Mouse (Mus musculus) liver, embryonic 16.5 days (tissue): ENCODE measurements at regions not wholly inside any gene's neighbourhood (a gene's known extent, or its start where the extent isn't known, plus 50 kb on each side); places are given as distances from the start of the nearest gene placed in this dataset.

Source experiments
- ATAC-seq: fragments of 200-750 bp; cut with Nextera tagmentation; 2 replicates; pipeline ENCODE4 v1.8.0; 2017; ENCODE audit warnings: low read depth, mild to moderate bottlenecking, moderate number of reproducible peaks, moderate library complexity
- H3K27ac ChIP-seq: fragments of 300-500 bp; sonication (generic); 2 replicates; pipeline ENCODE4 v1.5.1; 2014; ENCODE audit warnings: mild to moderate bottlenecking, low read length
- H3K27me3 ChIP-seq: fragments of 300-500 bp; sonication (generic); 2 replicates; pipeline ENCODE4 v1.6.1; 2014; ENCODE audit warnings: low read depth, low read length, mixed read lengths; ENCODE audit not compliant: control insufficient read depth, insufficient read depth
- H3K36me3 ChIP-seq: fragments of 300-500 bp; sonication (generic); 2 replicates; pipeline ENCODE4 v1.6.1; 2014; ENCODE audit warnings: mild to moderate bottlenecking; ENCODE audit not compliant: control insufficient read depth, insufficient read depth
- H3K4me1 ChIP-seq: fragments of 300-500 bp; sonication (generic); 2 replicates; pipeline ENCODE4 v1.6.1; 2014; ENCODE audit warnings: low read depth, low read length, mixed read lengths; ENCODE audit not compliant: control insufficient read depth
- H3K4me2 ChIP-seq: fragments of 300-500 bp; sonication (generic); 2 replicates; pipeline ENCODE4 v1.6.1; 2014; ENCODE audit warnings: low read depth, low read length, mixed read lengths
- H3K4me3 ChIP-seq: fragments of 300-500 bp; sonication (generic); 2 replicates; pipeline ENCODE4 v1.5.1; 2014; ENCODE audit warnings: low read depth, mild to moderate bottlenecking, low read length
- H3K9ac ChIP-seq: fragments of 300-500 bp; sonication (generic); 2 replicates; pipeline ENCODE4 v1.6.1; 2014; ENCODE audit warnings: low read depth, low read length
- H3K9me3 ChIP-seq: fragments of 300-500 bp; sonication (generic); replicated peaks from 2 replicates; pipeline ENCODE4 v1.6.1; 2016; ENCODE audit warnings: low read length; ENCODE audit not compliant: control insufficient read depth
- WGBS: fragments of 180-500 bp; shearing (Covaris S2); extraction: QIAGEN DNeasy Blood & Tissue Kit; methylation state at CpG from one replicate; pipeline ENCODE4 v1.1.7; 2014; ENCODE audit not compliant: insufficient replicate concordance; 5-methylcytosine and 5-hydroxymethylcytosine counted together

DNA sequence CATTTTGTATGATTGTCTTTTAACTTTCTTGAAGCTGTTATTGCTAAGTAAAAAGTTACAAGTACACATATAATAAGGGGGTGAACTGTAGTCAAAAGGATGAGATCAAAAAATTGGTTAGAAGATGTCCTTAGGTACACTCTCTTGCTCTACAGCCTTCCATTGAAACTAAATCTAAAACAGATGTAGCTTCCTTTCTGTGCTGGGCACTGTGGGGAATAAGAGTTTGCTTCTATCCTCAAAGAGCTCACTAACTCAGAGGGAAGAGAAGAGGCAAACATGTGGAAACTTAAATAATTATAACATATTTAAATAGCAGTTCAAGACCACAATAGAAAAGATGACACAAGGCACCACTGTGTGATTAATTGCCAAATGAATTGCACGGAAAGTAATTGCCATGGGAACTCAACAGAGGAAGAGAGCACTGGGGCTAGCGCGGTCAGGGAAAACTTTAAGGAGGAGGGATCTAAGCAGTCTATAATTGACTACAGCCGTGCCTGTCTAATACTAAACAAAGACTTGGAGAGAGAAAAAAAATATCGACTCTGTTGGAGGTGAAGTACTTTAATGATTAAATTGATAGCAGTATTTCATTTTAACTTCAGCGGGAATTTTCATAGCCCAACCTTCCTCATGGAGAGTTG is 57.9 kb upstream of the Ammecr1 start:
- no peak for ATAC-seq
- no peak overlapping the region for H3K27ac ChIP-seq
- no peaks in the 10 kb centered on the region for H3K4me1 ChIP-seq
- no peaks in the 10 kb centered on the region for H3K9me3 ChIP-seq
- H3K9ac ChIP-seq = no peak overlapping the region
- no peak overlapping the region for H3K4me3 ChIP-seq
- no peak overlapping the region for H3K4me2 ChIP-seq
- no peaks in the 10 kb centered on the region for H3K36me3 ChIP-seq
- H3K27me3 ChIP-seq = no peaks in the 10 kb centered on the region
- 75% methylated on average over 6 of the region's 6 CpGs for WGBS

DNA sequence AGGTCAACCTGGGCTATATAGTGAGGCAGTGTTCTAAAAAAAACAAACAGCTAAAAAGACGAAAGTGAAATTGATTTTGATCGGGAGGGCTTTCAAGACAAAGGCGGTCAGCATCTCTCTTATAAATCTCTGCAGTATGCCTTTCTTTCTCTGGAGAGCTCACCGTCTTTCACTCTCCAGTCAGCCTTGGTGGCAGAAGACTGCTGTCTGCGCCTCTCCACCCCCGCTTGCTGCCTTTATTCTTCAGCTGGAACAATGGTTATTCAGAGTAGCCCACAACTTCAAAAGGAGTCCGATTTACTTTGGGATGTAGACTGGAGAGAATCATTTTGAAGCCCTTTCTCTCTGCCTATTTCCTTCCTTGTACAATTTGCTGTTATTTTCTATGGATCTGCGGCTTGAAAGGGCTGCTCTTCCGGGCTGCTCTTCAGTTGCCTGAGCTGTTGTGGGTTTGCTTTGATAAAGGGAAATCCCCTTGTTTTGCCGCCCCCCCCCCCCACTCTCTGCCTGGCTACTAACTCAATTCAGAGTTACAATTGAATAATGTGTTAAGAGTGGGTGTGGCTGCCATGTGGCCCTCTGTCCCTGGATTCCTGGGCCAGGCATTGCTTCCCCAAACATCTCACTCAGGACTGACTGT is 64.0 kb upstream of the Ammecr1 start:
- Histone ChIP-seq H3K4me3 (no peak overlapping the region), H3K4me1 (no peaks in the 10 kb centered on the region; the same call in 1 of the 2 replicates), H3K27ac (no peak overlapping the region), H3K36me3 (no peaks in the 10 kb centered on the region), H3K9ac (no peak overlapping the region), H3K4me2 (no peak overlapping the region), H3K27me3 (no peaks in the 10 kb centered on the region; the same call in 1 of the 2 replicates), H3K9me3 (no peaks in the 10 kb centered on the region)
- ATAC-seq = no peak
- WGBS = 30% methylated on average over 10 of the region's 10 CpGs

DNA sequence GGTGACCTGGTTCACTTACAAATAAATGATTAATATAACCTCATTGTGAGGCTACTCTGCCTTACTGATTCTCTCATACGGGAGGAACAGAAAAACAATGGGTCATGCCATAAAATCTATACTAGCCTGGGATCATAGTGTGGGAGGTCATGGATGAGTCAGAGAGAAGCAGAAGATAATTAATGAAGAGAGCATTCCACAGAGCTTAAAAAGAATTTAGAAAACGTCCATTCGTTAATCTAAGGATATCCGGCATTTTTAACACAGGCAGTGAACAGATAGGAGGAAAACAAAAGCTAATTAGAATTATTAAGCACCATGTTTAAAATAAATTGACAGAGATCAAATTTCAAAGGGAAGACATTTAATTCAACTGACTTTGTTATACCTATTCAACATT is 59.5 kb upstream of the Rtl9 start:
- no peak for ATAC-seq

DNA sequence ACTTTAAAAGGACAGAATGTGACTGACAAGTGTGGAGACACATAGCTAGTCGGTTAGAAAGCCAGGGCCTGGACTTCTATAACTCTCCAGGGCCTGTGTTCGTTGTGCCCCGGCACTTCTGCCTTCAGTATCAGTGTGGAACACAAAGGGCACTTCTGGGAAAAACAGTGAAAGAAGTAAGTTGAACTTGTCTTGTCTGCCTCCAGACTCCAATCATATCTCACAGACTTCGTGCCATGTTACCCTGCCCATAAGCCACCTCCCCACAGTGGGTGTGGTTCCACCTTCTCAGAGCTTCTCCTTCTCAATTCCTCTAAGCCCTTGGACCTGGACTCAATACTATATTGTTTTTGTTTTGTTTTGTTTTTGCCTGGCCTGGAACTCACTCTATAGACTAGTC is 55.1 kb upstream of the Rtl9 start:
- no peaks in the 10 kb centered on the region for H3K27me3 ChIP-seq
- H3K27ac ChIP-seq = peak overlapping the region; percentile 72
- H3K9me3 ChIP-seq = no peaks in the 10 kb centered on the region
- WGBS = 44% methylated on average over 4 of the region's 4 CpGs
- no peak overlapping the region for H3K9ac ChIP-seq
- H3K4me1 ChIP-seq = peaks cover 8% of the 10 kb centered on the region
- no peak overlapping the region for H3K4me3 ChIP-seq
- peak; percentile 95 for ATAC-seq
- H3K36me3 ChIP-seq = no peaks in the 10 kb centered on the region
- H3K4me2 ChIP-seq = no peak overlapping the region

More for the DNA sequence above, 59.5 kb upstream of the Rtl9 start:
- H3K4me3 ChIP-seq = no peak overlapping the region
- no peaks in the 10 kb centered on the region; the same call in 1 of the 2 replicates for H3K27me3 ChIP-seq
- no peaks in the 10 kb centered on the region for H3K36me3 ChIP-seq
- H3K9me3 ChIP-seq = no peaks in the 10 kb centered on the region
- no peak overlapping the region for H3K27ac ChIP-seq
- H3K4me2 ChIP-seq = no peak overlapping the region
- peaks cover 5% of the 10 kb centered on the region for H3K4me1 ChIP-seq
- 78% methylated on average over 4 of the region's 4 CpGs for WGBS
- no peak overlapping the region for H3K9ac ChIP-seq

DNA sequence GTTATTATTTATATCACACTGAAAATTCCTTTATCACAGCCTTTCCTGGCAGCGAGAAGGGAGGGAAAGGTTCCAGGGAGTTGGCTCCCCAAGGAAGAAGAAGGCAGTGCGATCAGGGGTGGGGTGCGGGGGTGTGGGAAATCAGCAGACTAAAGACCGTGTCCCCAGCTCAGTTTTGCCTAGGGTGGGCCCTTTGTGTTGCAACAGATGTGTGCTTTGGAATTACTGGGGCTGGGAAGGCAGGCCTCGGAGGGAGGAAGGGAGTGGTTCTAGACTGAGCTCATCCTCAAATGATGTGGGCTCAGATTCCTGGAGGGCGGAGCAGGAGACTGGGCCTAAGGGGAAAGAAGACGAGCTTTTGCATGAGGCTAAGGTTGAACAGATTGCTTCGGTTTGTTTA is 53.1 kb upstream of the Rtl9 start:
- H3K4me3 ChIP-seq = no peak overlapping the region
- H3K9me3 ChIP-seq = no peaks in the 10 kb centered on the region
- no peak overlapping the region for H3K27ac ChIP-seq
- H3K36me3 ChIP-seq = no peaks in the 10 kb centered on the region
- peaks cover 8% of the 10 kb centered on the region for H3K4me1 ChIP-seq
- WGBS = 63% methylated on average over 8 of the region's 8 CpGs
- H3K4me2 ChIP-seq = no peak overlapping the region
- no peak overlapping the region for H3K9ac ChIP-seq
- H3K27me3 ChIP-seq = no peaks in the 10 kb centered on the region
- no peak for ATAC-seq
